Mouse (Mus musculus): ENCODE measurements at regions not wholly inside any gene's neighbourhood (a gene's known extent, or its start where the extent isn't known, plus 50 kb on each side); places are given as distances from the start of the nearest gene placed in this dataset.

- 33% methylated on average over 7 of the region's 7 CpGs for WGBS
- no peak for TF ChIP-seq POLR2A (IDR thresholded peaks at IDR 0.05; ENCODE audit: low read depth, low read length)
- no peak for TF ChIP-seq CTCF (conservative IDR thresholded peaks at IDR 0.05; ENCODE audit: insufficient read depth, insufficient read length, low read depth, low read length)
- H3K36me3 ChIP-seq (ENCODE audit: control insufficient read depth, insufficient read depth, low read length) = no peaks in the 10 kb centered on the region
- no peaks in the 10 kb centered on the region for H3K27me3 ChIP-seq (replicated peaks; ENCODE audit: control insufficient read depth, insufficient read depth, low read length)
- H3K27ac ChIP-seq (ENCODE audit: insufficient read depth, low read depth, low read length) = no peak overlapping the region
- no peak overlapping the region for H3K4me3 ChIP-seq (ENCODE audit: insufficient read depth, low read depth, low read length)
- DNase-seq = no peak
- no peaks in the 10 kb centered on the region for H3K4me1 ChIP-seq (ENCODE audit: control insufficient read depth, insufficient read depth, low read length)
Observed at GRCm38 (mm10) chr9:83326437-83327086, 114.4 kb downstream of the Lca5 start.

GRCm38 (mm10) chr9:83325910-83326309 lies 115.0 kb downstream of the Lca5 start:
- Histone ChIP-seq H3K4me3 (ENCODE audit: insufficient read depth, low read depth, low read length) (no peak overlapping the region), H3K4me1 (ENCODE audit: control insufficient read depth, insufficient read depth, low read length) (no peaks in the 10 kb centered on the region), H3K27ac (ENCODE audit: insufficient read depth, low read depth, low read length) (no peak overlapping the region), H3K36me3 (ENCODE audit: control insufficient read depth, insufficient read depth, low read length) (no peaks in the 10 kb centered on the region), H3K27me3 (replicated peaks; ENCODE audit: control insufficient read depth, insufficient read depth, low read length) (no peaks in the 10 kb centered on the region)
- 29% methylated on average over 6 of the region's 6 CpGs for whole genome bisulfite sequencing
- no peak for DNase-seq
- TF ChIP-seq CTCF (conservative IDR thresholded peaks at IDR 0.05; ENCODE audit: insufficient read depth, insufficient read length, low read depth, low read length) (no peak), POLR2A (IDR thresholded peaks at IDR 0.05; ENCODE audit: low read depth, low read length) (no peak)

GRCm38 (mm10) chr9:83324336-83324735 lies 116.6 kb downstream of the Lca5 start:
- 79% methylated on average over 3 of the region's 3 CpGs for WGBS
- Histone ChIP-seq H3K4me1 (ENCODE audit: control insufficient read depth, insufficient read depth, low read length) (no peaks in the 10 kb centered on the region), H3K27ac (ENCODE audit: insufficient read depth, low read depth, low read length) (no peak overlapping the region), H3K27me3 (replicated peaks; ENCODE audit: control insufficient read depth, insufficient read depth, low read length) (no peaks in the 10 kb centered on the region), H3K4me3 (ENCODE audit: insufficient read depth, low read depth, low read length) (no peak overlapping the region), H3K36me3 (ENCODE audit: control insufficient read depth, insufficient read depth, low read length) (no peaks in the 10 kb centered on the region)
- no peak for TF ChIP-seq CTCF (conservative IDR thresholded peaks at IDR 0.05; ENCODE audit: insufficient read depth, insufficient read length, low read depth, low read length)
- no peak for DNase-seq

GRCm38 (mm10) chr9:83322991-83323583 lies 117.8 kb downstream of the Lca5 start:
- TF ChIP-seq CTCF (conservative IDR thresholded peaks at IDR 0.05; ENCODE audit: insufficient read depth, insufficient read length, low read depth, low read length) = no peak
- TF ChIP-seq POLR2A (IDR thresholded peaks at IDR 0.05; ENCODE audit: low read depth, low read length) = no peak
- Histone ChIP-seq H3K27ac (ENCODE audit: insufficient read depth, low read depth, low read length) (no peak overlapping the region), H3K4me1 (ENCODE audit: control insufficient read depth, insufficient read depth, low read length) (no peaks in the 10 kb centered on the region), H3K27me3 (replicated peaks; ENCODE audit: control insufficient read depth, insufficient read depth, low read length) (no peaks in the 10 kb centered on the region), H3K36me3 (ENCODE audit: control insufficient read depth, insufficient read depth, low read length) (no peaks in the 10 kb centered on the region), H3K4me3 (ENCODE audit: insufficient read depth, low read depth, low read length) (no peak overlapping the region)
- no peak for DNase-seq
- WGBS = 86% methylated on average over 8 of the region's 8 CpGs

- TF ChIP-seq CTCF (conservative IDR thresholded peaks at IDR 0.05; ENCODE audit: insufficient read depth, insufficient read length, low read depth, low read length) = no peak
- Histone ChIP-seq H3K4me3 (ENCODE audit: insufficient read depth, low read depth, low read length) (no peak overlapping the region), H3K27me3 (replicated peaks; ENCODE audit: control insufficient read depth, insufficient read depth, low read length) (no peaks in the 10 kb centered on the region), H3K36me3 (ENCODE audit: control insufficient read depth, insufficient read depth, low read length) (no peaks in the 10 kb centered on the region), H3K4me1 (ENCODE audit: control insufficient read depth, insufficient read depth, low read length) (no peaks in the 10 kb centered on the region), H3K27ac (ENCODE audit: insufficient read depth, low read depth, low read length) (no peak overlapping the region)
- no peak for DNase-seq
Observed at GRCm38 (mm10) chr9:83321793-83322192, 119.1 kb downstream of the Lca5 start.

- 47% methylated on average over 4 of the region's 4 CpGs for WGBS
- no peak for DNase-seq
- no peaks in the 10 kb centered on the region for H3K36me3 ChIP-seq (ENCODE audit: control insufficient read depth, insufficient read depth, low read length)
- H3K27ac ChIP-seq (ENCODE audit: insufficient read depth, low read depth, low read length) = no peak overlapping the region
- no peak overlapping the region for H3K4me3 ChIP-seq (ENCODE audit: insufficient read depth, low read depth, low read length)
- no peaks in the 10 kb centered on the region for H3K4me1 ChIP-seq (ENCODE audit: control insufficient read depth, insufficient read depth, low read length)
- TF ChIP-seq CTCF (conservative IDR thresholded peaks at IDR 0.05; ENCODE audit: insufficient read depth, insufficient read length, low read depth, low read length) = no peak
- TF ChIP-seq POLR2A (IDR thresholded peaks at IDR 0.05; ENCODE audit: low read depth, low read length) = no peak
- H3K27me3 ChIP-seq (replicated peaks; ENCODE audit: control insufficient read depth, insufficient read depth, low read length) = no peaks in the 10 kb centered on the region
Observed at GRCm38 (mm10) chr9:83320834-83321233, 120.1 kb downstream of the Lca5 start.

GRCm38 (mm10) chr9:83316818-83317162 lies 124.1 kb downstream of the Lca5 start:
- Histone ChIP-seq H3K27ac (ENCODE audit: insufficient read depth, low read depth, low read length) (no peak overlapping the region), H3K27me3 (replicated peaks; ENCODE audit: control insufficient read depth, insufficient read depth, low read length) (no peaks in the 10 kb centered on the region), H3K36me3 (ENCODE audit: control insufficient read depth, insufficient read depth, low read length) (no peaks in the 10 kb centered on the region), H3K4me1 (ENCODE audit: control insufficient read depth, insufficient read depth, low read length) (no peaks in the 10 kb centered on the region), H3K4me3 (ENCODE audit: insufficient read depth, low read depth, low read length) (no peak overlapping the region)
- no peak for DNase-seq
- 31% methylated on average over 2 of the region's 2 CpGs for WGBS
- TF ChIP-seq POLR2A (IDR thresholded peaks at IDR 0.05; ENCODE audit: low read depth, low read length) (no peak), CTCF (conservative IDR thresholded peaks at IDR 0.05; ENCODE audit: insufficient read depth, insufficient read length, low read depth, low read length) (no peak)
